Mouse (Mus musculus): ENCODE data around the gene Olfr1451.
"Not testable (repeated sequence)": the region's sequence is repeated elsewhere in the genome, so short reads cannot be mapped to it uniquely, and the experiment has no call there.

Olfr1451 gene

DNA sequence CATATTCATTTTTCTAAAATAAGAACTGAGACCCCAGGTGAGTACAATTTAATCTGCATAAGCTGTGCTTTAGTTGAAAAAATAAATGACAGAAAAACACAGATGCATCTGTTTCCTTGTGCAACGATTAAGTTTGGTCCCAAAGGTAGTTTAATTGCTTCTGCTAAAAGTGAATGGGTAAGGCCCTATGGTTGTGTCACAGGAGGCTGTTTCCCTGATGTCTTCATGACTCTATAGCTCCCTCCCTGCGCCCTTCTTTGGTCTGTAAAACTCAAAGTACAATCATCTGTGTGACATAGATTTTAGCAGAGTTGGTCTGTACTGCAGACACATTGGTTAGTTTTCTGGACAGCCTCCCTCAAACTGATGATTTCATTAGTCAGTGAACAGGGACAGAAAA lies at the start of gene Olfr1451:
Gene Olfr1451, plus strand, starts transcription at position 301 of the 400 bp plus-strand sequence.
- DNase-seq = no peak

DNA sequence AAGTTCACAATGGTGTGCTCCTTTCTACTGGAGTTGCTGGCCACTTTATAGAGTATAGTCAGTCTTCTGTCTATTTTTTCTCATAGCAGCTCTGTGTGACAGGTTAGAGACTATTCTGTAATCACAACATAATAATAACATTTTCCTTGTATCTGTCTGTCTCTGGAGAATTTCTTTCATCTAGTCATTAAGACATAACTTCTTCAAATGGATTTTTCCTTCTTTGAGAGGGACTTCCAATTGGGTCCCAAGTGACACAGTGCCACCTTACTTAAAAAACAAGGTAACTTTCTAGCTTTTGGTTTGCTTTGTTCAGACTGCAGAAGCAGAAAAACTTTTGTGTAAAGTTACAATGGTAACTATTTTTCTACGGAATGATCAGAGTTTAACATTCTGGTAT lies 44.9 kb upstream of the Olfr1451 start, which contains the start of gene Olfr1450:
Gene Olfr1450, plus strand, starts transcription at position 301 of the 400 bp plus-strand sequence.
- no peak for DNase-seq

- DNase-seq = not testable (repeated sequence)
Measured at GRCm38 (mm10) chr19:12970082-12970481, 24.7 kb upstream of the Olfr1451 start.

DNA sequence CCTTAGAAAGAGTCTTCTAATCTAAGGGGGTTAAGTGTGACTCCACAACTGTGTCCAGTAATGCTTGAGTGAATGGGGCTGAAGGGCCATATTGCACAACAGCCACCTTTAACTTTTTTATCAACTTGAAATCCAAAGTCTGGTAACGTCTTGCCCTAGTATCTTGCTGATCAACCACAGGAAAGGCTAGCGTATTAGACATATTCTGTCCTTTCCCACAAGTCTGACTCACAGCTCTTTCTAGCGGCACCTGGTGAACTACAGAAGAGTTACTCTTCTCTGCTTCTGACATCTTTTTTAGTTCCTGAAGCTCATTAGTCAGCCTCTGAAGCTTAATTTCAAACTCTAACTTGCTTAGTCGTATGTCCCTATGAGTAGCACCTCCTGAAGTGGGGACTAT lies 2.5 kb upstream of the Olfr1451 start:
- DNase-seq = not testable (repeated sequence)

GRCm38 (mm10) chr19:13028227-13028626 lies 33.4 kb downstream of the Olfr1451 start, which contains the start of gene Olfr1453:
TSS of gene Olfr1453 (minus strand) at chr19:13028327.
- DNase-seq = no peak

All from right cerebral cortex, adult 18-20 months (tissue).